Mouse (Mus musculus): ENCODE measurements around the gene Bcl2. TPM values are rescaled to one million over a fixed set of nuclear protein-coding genes. Genes with fewer than 3 reads are reported as not detected.

The Bcl2 gene
- total and polyA plus RNA-seq, 3 experiments = 30.9 to 87.0 (median 38.8) TPM

- Histone ChIP-seq H3K9ac (ENCODE audit: control insufficient read depth, low read depth, low read length, poor library complexity, severe bottlenecking) (no peak overlapping the region), H3K9me3 (replicated peaks; ENCODE audit: insufficient read depth, low read length) (no peaks in the 10 kb centered on the region), H3K27me3 (ENCODE audit: control insufficient read depth in 1 of 2, insufficient read depth in 2 of 2, low read length in 2 of 2) (no peaks in the 10 kb centered on the region), H3K36me3 (ENCODE audit: control insufficient read depth in 1 of 2, insufficient read depth in 2 of 2, low read length in 2 of 2) (peaks cover 0 to 5% of the 10 kb centered on the region in 2 experiments; a peak in 1 of 4 replicates), H3K4me3 (ENCODE audit: control insufficient read depth in 1 of 2, insufficient read depth in 1 of 2, low read depth in 2 of 2, low read length in 2 of 2) (no peak overlapping the region), H3K27ac (ENCODE audit: control insufficient read depth, low read depth, low read length) (no peak overlapping the region), H3K79me2 (ENCODE audit: control insufficient read depth, insufficient read depth, low read length, poor library complexity) (peaks cover 40% of the 10 kb centered on the region), H3K4me1 (ENCODE audit: control insufficient read depth in 1 of 2, insufficient read depth in 2 of 2, low read length in 2 of 2) (peaks cover 0 to 6% of the 10 kb centered on the region in 2 experiments; a peak in 1 of 4 replicates)
- no peak for DNase-seq (ENCODE audit: low read depth, low spot score)
- TF ChIP-seq MAZ (IDR thresholded peaks at IDR 0.05; ENCODE audit: low read depth, low read length) = no peak
- no peak for TF ChIP-seq ZC3H11A (IDR thresholded peaks at IDR 0.05; ENCODE audit: low read depth, low read length)
Measured at GRCm38 (mm10) chr1:106679800-106680515, 34.1 kb downstream of the Bcl2 start.

DNA sequence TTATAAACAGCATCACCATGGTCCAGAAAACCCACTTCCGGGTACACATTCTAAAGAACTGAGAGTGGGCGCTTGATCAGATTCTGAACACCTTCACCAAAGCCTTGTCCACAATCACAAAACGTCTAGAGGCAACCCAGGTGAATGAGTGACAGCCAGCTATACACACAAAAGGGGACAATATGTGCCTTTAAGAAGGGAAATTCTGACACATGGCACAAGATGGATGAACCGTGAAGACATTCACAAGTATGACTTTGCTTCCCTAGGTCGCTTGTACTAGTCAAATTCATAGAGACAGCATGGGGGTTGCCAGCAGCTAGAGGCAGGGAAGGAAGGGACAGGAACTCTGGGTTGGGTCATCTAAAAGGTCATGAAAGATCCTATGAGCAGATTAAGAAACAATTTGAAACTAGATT, 36.0 kb downstream of the Bcl2 start:
- no peak for DNase-seq (ENCODE audit: low read depth, low spot score)
- Histone ChIP-seq H3K27me3 (ENCODE audit: control insufficient read depth in 1 of 2, insufficient read depth in 2 of 2, low read length in 2 of 2) (no peaks in the 10 kb centered on the region), H3K9ac (ENCODE audit: control insufficient read depth, low read depth, low read length, poor library complexity, severe bottlenecking) (no peak overlapping the region), H3K36me3 (ENCODE audit: control insufficient read depth in 1 of 2, insufficient read depth in 2 of 2, low read length in 2 of 2) (no peaks in the 10 kb centered on the region), H3K9me3 (replicated peaks; ENCODE audit: insufficient read depth, low read length) (no peaks in the 10 kb centered on the region), H3K27ac (ENCODE audit: control insufficient read depth, low read depth, low read length) (no peak overlapping the region), H3K4me1 (ENCODE audit: control insufficient read depth in 1 of 2, insufficient read depth in 2 of 2, low read length in 2 of 2) (no peaks in the 10 kb centered on the region), H3K79me2 (ENCODE audit: control insufficient read depth, insufficient read depth, low read length, poor library complexity) (peaks cover 29% of the 10 kb centered on the region), H3K4me3 (ENCODE audit: control insufficient read depth in 1 of 2, insufficient read depth in 1 of 2, low read depth in 2 of 2, low read length in 2 of 2) (no peak overlapping the region)
- TF ChIP-seq ZNF384 (IDR thresholded peaks at IDR 0.05; ENCODE audit: low read depth, low read length) (no peak), POLR2AphosphoS2 (IDR thresholded peaks at IDR 0.05; ENCODE audit: low read length) (no peak), SIN3A (IDR thresholded peaks at IDR 0.05; ENCODE audit: low read length) (no peak), JUND (IDR thresholded peaks at IDR 0.05; ENCODE audit: low read depth, low read length) (no peak), MXI1 (IDR thresholded peaks at IDR 0.05; ENCODE audit: low read depth, low read length) (no peak), GATA1 (IDR thresholded peaks at IDR 0.05; ENCODE audit: low read depth, low read length) (no peak), USF2 (IDR thresholded peaks at IDR 0.05; ENCODE audit: borderline replicate concordance in 1 of 2, insufficient read depth in 1 of 2, low read depth in 1 of 2, low read length in 2 of 2) (no peak), ZC3H11A (IDR thresholded peaks at IDR 0.05; ENCODE audit: low read depth, low read length) (no peak), MYB (IDR thresholded peaks at IDR 0.05; ENCODE audit: low read depth, low read length) (no peak), RAD21 (IDR thresholded peaks at IDR 0.05; ENCODE audit: low read depth, low read length) (no peak), MAX (IDR thresholded peaks at IDR 0.05; ENCODE audit: low read length) (no peak), KAT2A (conservative IDR thresholded peaks at IDR 0.05; ENCODE audit: low read depth, low read length) (no peak), HCFC1 (IDR thresholded peaks at IDR 0.05; ENCODE audit: low read depth, low read length) (no peak), EP300 (IDR thresholded peaks at IDR 0.05; ENCODE audit: low read depth in 1 of 2, low read length in 2 of 2) (no peak), USF1 (IDR thresholded peaks at IDR 0.05; ENCODE audit: low read depth, low read length) (no peak), MAFK (IDR thresholded peaks at IDR 0.05; ENCODE audit: borderline replicate concordance, low read depth, low read length) (no peak), GABPA (IDR thresholded peaks at IDR 0.05; ENCODE audit: low read depth, low read length) (no peak), POLR2AphosphoS5 (IDR thresholded peaks at IDR 0.05; ENCODE audit: borderline replicate concordance, low read depth, low read length) (no peak), CHD2 (IDR thresholded peaks at IDR 0.05; ENCODE audit: low read length) (no peak)
